Mouse (Mus musculus) testis, postnatal 14 days (tissue): Measurements from ENCODE around the gene Igfbp4.

Experiments used
- DNase-seq: peaks from one replicate; pipeline ENCODE4 v3.0.0; 2021; ENCODE audit warnings: low spot score

Igfbp4 gene

GRCm38 (mm10) chr11:99080902-99081543 lies 40.0 kb downstream of the Igfbp4 start:
- DNase-seq, result no peak

- DNase-seq, result no peak
Measured at GRCm38 (mm10) chr11:99081566-99081965, 40.5 kb downstream of the Igfbp4 start.

GRCm38 (mm10) chr11:99082098-99082497 lies 41.1 kb downstream of the Igfbp4 start:
- DNase-seq, result no peak

- no peak for DNase-seq
Measured at GRCm38 (mm10) chr11:99083516-99083915, 42.5 kb downstream of the Igfbp4 start.

- no peak for DNase-seq
Measured at GRCm38 (mm10) chr11:99084366-99084765, 43.3 kb downstream of the Igfbp4 start.

- DNase-seq, result no peak
Measured at GRCm38 (mm10) chr11:99088486-99088885, 47.4 kb downstream of the Igfbp4 start.

- no peak for DNase-seq
Measured at GRCm38 (mm10) chr11:99089077-99089601, 48.1 kb downstream of the Igfbp4 start, which contains the start of gene Tns4. Gene Tns4, minus strand, starts transcription at chr11:99089306.

- DNase-seq, result no peak
Measured at GRCm38 (mm10) chr11:99090391-99090790, 49.3 kb downstream of the Igfbp4 start.

- DNase-seq, result no peak
Measured at GRCm38 (mm10) chr11:99091666-99092065, 50.6 kb downstream of the Igfbp4 start.

GRCm38 (mm10) chr11:99093740-99094139 lies 52.7 kb downstream of the Igfbp4 start:
- no peak for DNase-seq

- DNase-seq, result no peak
Measured at GRCm38 (mm10) chr11:99094911-99095676, 54.0 kb downstream of the Igfbp4 start.

GRCm38 (mm10) chr11:99095759-99096158 lies 54.7 kb downstream of the Igfbp4 start:
- no peak for DNase-seq

GRCm38 (mm10) chr11:99096417-99096816 lies 55.4 kb downstream of the Igfbp4 start:
- no peak for DNase-seq

GRCm38 (mm10) chr11:99096996-99097774 lies 56.1 kb downstream of the Igfbp4 start:
- no peak for DNase-seq

- no peak for DNase-seq
Measured at GRCm38 (mm10) chr11:99098924-99099323, 57.9 kb downstream of the Igfbp4 start.

GRCm38 (mm10) chr11:99099516-99099915 lies 58.5 kb downstream of the Igfbp4 start:
- DNase-seq, result no peak

- DNase-seq, result no peak
Measured at GRCm38 (mm10) chr11:99100215-99100614, 59.2 kb downstream of the Igfbp4 start.

GRCm38 (mm10) chr11:99101693-99102092 lies 60.6 kb downstream of the Igfbp4 start:
- DNase-seq, result no peak

GRCm38 (mm10) chr11:99102575-99103270 lies 61.7 kb downstream of the Igfbp4 start:
- DNase-seq, result no peak
